Mouse (Mus musculus) macrophage (primary cell): Measurements from ENCODE around the gene Dpy30. TPM values are rescaled to one million over a fixed set of nuclear protein-coding genes. Genes with fewer than 3 reads are reported as not detected.
"Not testable (repeated sequence)": the region's sequence is repeated elsewhere in the genome, so short reads cannot be mapped to it uniquely, and the experiment has no call there.

ENCODE experiments used
- H3K27ac ChIP-seq: fragments of 350-480 bp; formaldehyde crosslinking; 2 replicates; pipeline ENCODE4 v1.9.0; 2021
- H3K36me3 ChIP-seq: fragments of 350-480 bp; formaldehyde crosslinking; 2 replicates; pipeline ENCODE4 v1.9.0; 2021; ENCODE audit errors: inconsistent target
- H3K4me3 ChIP-seq: fragments of 350-480 bp; formaldehyde crosslinking; 2 replicates; pipeline ENCODE4 v1.9.0; 2021; ENCODE audit errors: inconsistent target
- H3K79me2 ChIP-seq: fragments of 350-480 bp; formaldehyde crosslinking; 2 replicates; pipeline ENCODE4 v1.9.0; 2021; ENCODE audit errors: inconsistent target
- WGBS: methylation state at CpG from one replicate; pipeline ENCODE4 v1.1.7; 2026; ENCODE audit warnings: inconsistent platforms; ENCODE audit not compliant: missing documents; 5-methylcytosine and 5-hydroxymethylcytosine counted together
- polyA plus RNA-seq: library from polyadenylated mRNA; stranded (reverse); fragments of 250-400 nt; gene quantifications from 3 replicates; pipeline ENCODE4 v1.2.4, GENCODE M21; 2018; ENCODE audit warnings: inconsistent platforms
- total RNA-seq, 78 experiments: library from RNA; depleted of rRNA; stranded (reverse); fragments of 250-400 nt; gene quantifications; 1 replicate in 9 of 78; 2 replicates in 24 of 78; 3 replicates in 43 of 78; 4 replicates in 2 of 78; pipeline ENCODE4 v1.2.4; 2018; ENCODE audit warnings: inconsistent platforms in 56 of 78

Gene Dpy30
- total RNA-seq (2018; cell fraction: chromatin; rRNA removed), result 10 to 100 TPM in 3 of 26 experiments, 1 to 10 TPM in 21, not detected in 2; 1.4 to 18.5 (median 6.5) TPM
- total RNA-seq (2018; cell fraction: cytosol; rRNA removed), result 10 to 100 TPM; 33.6 to 73.2 (median 46.1) TPM
- 10 to 100 TPM in 11 of 26 experiments, 1 to 10 TPM in 15; 1.7 to 18.9 (median 7.5) TPM for total RNA-seq (2018; cell fraction: nucleus; rRNA removed)
- 46.3 to 83.5 TPM (median 55.5 TPM) in 3 replicates for polyA plus RNA-seq

GRCm38 (mm10) chr17:74323844-74324243 lies at the start of gene Dpy30:
TSS of gene Dpy30 (minus strand) at chr17:74323944.
- Histone ChIP-seq H3K4me3 (no peak within 1 kb of the TSS), H3K36me3 (no peaks in the 10 kb centered on the region)
- 100% methylated on average over 2 of the region's 2 CpGs for WGBS

GRCm38 (mm10) chr17:74363592-74363991 lies 39.8 kb upstream of the Dpy30 start:
- H3K79me2 ChIP-seq, result no peaks in the 10 kb centered on the region
- 81% methylated on average over 1 of the region's 1 CpGs for WGBS
- H3K4me3 ChIP-seq, result no peak overlapping the region
- H3K36me3 ChIP-seq, result peaks cover 23% of the 10 kb centered on the region; the same call in 1 of the 2 replicates
- no peak overlapping the region for H3K27ac ChIP-seq

More at GRCm38 (mm10) chr17:74323844-74324243, at the start of gene Dpy30:
- no peak within 1 kb of the TSS for H3K27ac ChIP-seq
- no peaks in the 10 kb centered on the region for H3K79me2 ChIP-seq

GRCm38 (mm10) chr17:74341151-74341550 lies 17.4 kb upstream of the Dpy30 start:
- Histone ChIP-seq H3K4me3 (no peak overlapping the region), H3K79me2 (peaks cover 69% of the 10 kb centered on the region)

GRCm38 (mm10) chr17:74338937-74339804 lies 15.4 kb upstream of the Dpy30 start, which contains the start of gene Spast:
TSS of gene Spast (plus strand) at chr17:74338987.
- Histone ChIP-seq H3K4me3 (peak within 1 kb of the TSS; percentile 63), H3K36me3 (no peaks in the 10 kb centered on the region), H3K27ac (peak within 1 kb of the TSS; percentile 45), H3K79me2 (peaks cover 49% of the 10 kb centered on the region)
- 1% methylated on average over 60 of the region's 90 CpGs for WGBS

More at GRCm38 (mm10) chr17:74341151-74341550, 17.4 kb upstream of the Dpy30 start:
- no peaks in the 10 kb centered on the region for H3K36me3 ChIP-seq
- 56% methylated on average over 5 of the region's 5 CpGs for WGBS
- no peak overlapping the region for H3K27ac ChIP-seq

GRCm38 (mm10) chr17:74338225-74338931 lies 14.6 kb upstream of the Dpy30 start:
- no peaks in the 10 kb centered on the region for H3K36me3 ChIP-seq
- 1% methylated on average over 21 of the region's 50 CpGs for WGBS
- peaks cover 41% of the 10 kb centered on the region for H3K79me2 ChIP-seq
- no peak overlapping the region for H3K27ac ChIP-seq
- H3K4me3 ChIP-seq, result peak overlapping the region; percentile 57

- Histone ChIP-seq H3K79me2 (no peaks in the 10 kb centered on the region), H3K27ac (no peak overlapping the region), H3K4me3 (no peak overlapping the region), H3K36me3 (no peaks in the 10 kb centered on the region)
- WGBS, result 87% methylated on average over 8 of the region's 9 CpGs
Measured at GRCm38 (mm10) chr17:74331049-74331676, 7.4 kb upstream of the Dpy30 start.

- WGBS, result 0% methylated on average over 1 of the region's 2 CpGs
- not testable (repeated sequence) for H3K4me3 ChIP-seq, H3K79me2 ChIP-seq, H3K36me3 ChIP-seq, H3K27ac ChIP-seq
Measured at GRCm38 (mm10) chr17:74328146-74328545, 4.4 kb upstream of the Dpy30 start.

- WGBS, result 93% methylated on average over 4 of the region's 7 CpGs
- H3K4me3 ChIP-seq, H3K36me3 ChIP-seq, H3K79me2 ChIP-seq, H3K27ac ChIP-seq: not testable (repeated sequence)
Measured at GRCm38 (mm10) chr17:74327195-74327594, 3.5 kb upstream of the Dpy30 start.

GRCm38 (mm10) chr17:74322400-74323054 lies 1.2 kb downstream of the Dpy30 start:
- 59% methylated on average over 5 of the region's 5 CpGs for WGBS
- Histone ChIP-seq H3K4me3 (no peak overlapping the region), H3K27ac (no peak overlapping the region), H3K36me3 (no peaks in the 10 kb centered on the region), H3K79me2 (no peaks in the 10 kb centered on the region)

GRCm38 (mm10) chr17:74318721-74319120 lies 5.0 kb downstream of the Dpy30 start:
- Histone ChIP-seq H3K27ac (no peak overlapping the region), H3K79me2 (peaks cover 18% of the 10 kb centered on the region; the same call in 1 of the 2 replicates), H3K4me3 (no peak overlapping the region), H3K36me3 (no peaks in the 10 kb centered on the region)
- WGBS, result 100% methylated on average over 5 of the region's 6 CpGs

GRCm38 (mm10) chr17:74316309-74316863 lies 7.4 kb downstream of the Dpy30 start:
- WGBS, result 2% methylated on average over 48 of the region's 48 CpGs
- Histone ChIP-seq H3K27ac (peak overlapping the region; percentile 64), H3K79me2 (peaks cover 18% of the 10 kb centered on the region), H3K4me3 (peak overlapping the region; percentile 92), H3K36me3 (no peaks in the 10 kb centered on the region)

GRCm38 (mm10) chr17:74315445-74316308 lies 8.1 kb downstream of the Dpy30 start:
- H3K27ac ChIP-seq, result peak overlapping the region; percentile 30; the same call in 1 of the 2 replicates
- H3K4me3 ChIP-seq, result peak overlapping the region; percentile 92
- 2% methylated on average over 45 of the region's 45 CpGs for WGBS
- no peaks in the 10 kb centered on the region for H3K36me3 ChIP-seq
- peaks cover 18% of the 10 kb centered on the region for H3K79me2 ChIP-seq

- Histone ChIP-seq H3K79me2 (no peaks in the 10 kb centered on the region; the same call in 1 of the 2 replicates), H3K27ac (no peak overlapping the region), H3K4me3 (no peak overlapping the region), H3K36me3 (peaks cover 9% of the 10 kb centered on the region; the same call in 1 of the 2 replicates)
- WGBS, result 100% methylated on average over 1 of the region's 1 CpGs
Measured at GRCm38 (mm10) chr17:74306021-74306420, 17.7 kb downstream of the Dpy30 start.
